ENCODE assay signal across 17 mouse cellular contexts in genomic region chr7:49225741-49226140, GRCm38 (mm10).
DNase-seq lines count a peak whose midpoint lies in the region; ATAC-seq lines count a peak whose summit lies in the region.
"Had no signal": no experiment of that assay in that cellular context is flagged by ENCODE, and none has a peak within 500 bp of the region (broad histone marks: within the 10 kb centered on the region; RNA-seq: fewer than 3 reads in every experiment).

No protein-coding gene starts in this region.

- WGBS in hindbrain, embryonic 15.5 days: 73% methylated on average over 5 of the region's 5 CpGs
- WGBS in hindbrain, embryonic 13.5 days: 73% methylated on average over 5 of the region's 5 CpGs

- DNase-seq in adrenal gland, postnatal 10 days: peak; percentile 41
- no peak for DNase-seq in adrenal gland, postnatal 4 days (ENCODE audit: low spot score in 2 of 2)
- peak; percentile 13 for DNase-seq in lung, postnatal 14 days
- DNase-seq in lung, postnatal 10 days: no peak
- DNase-seq in NIH3T3 (ENCODE audit: low read depth): peak; percentile 47
- DNase-seq in spleen, postnatal 14 days (ENCODE audit: low spot score in 2 of 2): no peak
- DNase-seq: adrenal gland, adult 2 months; cerebellum, adult 2 months; cerebellum, postnatal 10 days; gastrocnemius, postnatal 36 days; heart, adult 11 months; heart, postnatal 10 days had no signal

- H3K36me3 ChIP-seq in hindbrain, embryonic 15.5 days: no peaks in the 10 kb centered on the region
- no peaks in the 10 kb centered on the region for H3K36me3 ChIP-seq in hindbrain, embryonic 13.5 days
- H3K36me3 ChIP-seq: embryonic facial prominence, embryonic 10.5 days had no signal

- no peaks in the 10 kb centered on the region for H3K4me1 ChIP-seq in hindbrain, embryonic 15.5 days (replicated peaks)
- H3K4me1 ChIP-seq in hindbrain, embryonic 13.5 days (replicated peaks): no peaks in the 10 kb centered on the region
- H3K4me1 ChIP-seq: embryonic facial prominence, embryonic 10.5 days had no signal

- H3K9ac ChIP-seq in hindbrain, embryonic 15.5 days: no peak overlapping the region
- no peak overlapping the region for H3K9ac ChIP-seq in hindbrain, embryonic 13.5 days
- H3K9ac ChIP-seq: hindbrain, embryonic 14.5 days had no signal

- ATAC-seq in hindbrain, embryonic 15.5 days (ENCODE audit: low FRiP score, low read depth): peak; percentile 19; the same call in 1 of the 2 replicates
- no peak for ATAC-seq in hindbrain, embryonic 13.5 days (ENCODE audit: low FRiP score)
- ATAC-seq: forebrain, embryonic 14.5 days had no signal

- no peaks in the 10 kb centered on the region for H3K27me3 ChIP-seq in hindbrain, embryonic 15.5 days
- no peaks in the 10 kb centered on the region for H3K27me3 ChIP-seq in hindbrain, embryonic 13.5 days

- no peak overlapping the region for H3K4me3 ChIP-seq in hindbrain, embryonic 15.5 days
- H3K4me3 ChIP-seq in hindbrain, embryonic 13.5 days: no peak overlapping the region
- H3K4me3 ChIP-seq: embryonic facial prominence, embryonic 10.5 days had no signal

- no peak overlapping the region for H3K4me2 ChIP-seq in hindbrain, embryonic 15.5 days
- H3K4me2 ChIP-seq in hindbrain, embryonic 13.5 days: no peak overlapping the region
- H3K4me2 ChIP-seq: hindbrain, embryonic 14.5 days had no signal

- H3K9me3 ChIP-seq in hindbrain, embryonic 15.5 days: no peaks in the 10 kb centered on the region
- H3K9me3 ChIP-seq in hindbrain, embryonic 13.5 days: 0 out of 2 replicates have a peak, but pooled peaks cover 3% of the 10 kb centered on the region

- H3K27ac ChIP-seq in hindbrain, embryonic 15.5 days (replicated peaks): no peak overlapping the region
- no peak overlapping the region for H3K27ac ChIP-seq in hindbrain, embryonic 13.5 days
- H3K27ac ChIP-seq: embryonic facial prominence, embryonic 10.5 days; hindbrain, embryonic 14.5 days had no signal

Comparison
In these comparisons a context has a peak if more than half of its experiments do, and no peak if none do; other contexts are left out.
1. DNase-seq: peak in adrenal gland, postnatal 10 days (single experiment), lung, postnatal 14 days (single experiment) and NIH3T3 (single experiment); none in adrenal gland, postnatal 4 days (0 of 2), lung, postnatal 10 days (single experiment) and spleen, postnatal 14 days (0 of 2).